Comparison of ENCODE assay signal across 6 mouse cellular contexts in the genomic region with DNA sequence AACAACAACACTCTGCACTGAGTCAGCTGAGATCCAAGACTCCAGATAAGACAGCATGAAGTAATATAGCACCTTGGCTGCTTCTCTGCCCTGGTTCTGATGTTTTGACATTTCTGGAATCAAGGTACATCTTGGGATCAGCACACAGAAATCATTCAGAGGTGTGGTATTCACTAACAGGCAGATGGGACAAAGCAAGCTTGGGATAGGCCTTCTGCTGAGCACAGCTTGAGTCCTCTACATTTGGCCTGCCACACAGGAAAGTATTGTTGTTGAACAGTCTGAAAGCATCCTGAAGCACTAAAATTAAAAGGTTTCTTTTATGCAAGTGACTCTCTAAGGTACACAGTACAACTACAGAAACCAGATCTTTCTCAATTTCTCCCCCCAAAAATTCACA.
"Had no signal": no experiment of that assay in that cellular context is flagged by ENCODE, and none has a peak within 500 bp of the region (broad histone marks: within the 10 kb centered on the region; RNA-seq: fewer than 3 reads in every experiment).

No protein-coding gene starts in this region.

- DNase-seq: kidney, postnatal 10 days; kidney, postnatal 4 days; left cerebral cortex, postnatal 4 days; lung, adult 18-20 months; thymus, postnatal 36 days had no signal

- ATAC-seq: midbrain, embryonic 15.5 days had no signal
